Mouse (Mus musculus) bone marrow, adult 2 months (tissue): Measurements from ENCODE around the gene Ube3b.

Source experiments
- CTCF ChIP-seq: fragments of 200-500 bp; IDR thresholded peaks from 2 replicates; pipeline ENCODE4 v1.5.1; 2011; ENCODE audit warnings: low read length, control low read depth; ENCODE audit not compliant: control insufficient read depth, insufficient read depth
- POLR2A ChIP-seq: fragments of 200-500 bp; IDR thresholded peaks from 2 replicates; pipeline ENCODE4 v1.6.1; 2011; ENCODE audit warnings: low read depth, mild to moderate bottlenecking, control low read depth, low read length, borderline replicate concordance; ENCODE audit not compliant: control insufficient read depth

DNA sequence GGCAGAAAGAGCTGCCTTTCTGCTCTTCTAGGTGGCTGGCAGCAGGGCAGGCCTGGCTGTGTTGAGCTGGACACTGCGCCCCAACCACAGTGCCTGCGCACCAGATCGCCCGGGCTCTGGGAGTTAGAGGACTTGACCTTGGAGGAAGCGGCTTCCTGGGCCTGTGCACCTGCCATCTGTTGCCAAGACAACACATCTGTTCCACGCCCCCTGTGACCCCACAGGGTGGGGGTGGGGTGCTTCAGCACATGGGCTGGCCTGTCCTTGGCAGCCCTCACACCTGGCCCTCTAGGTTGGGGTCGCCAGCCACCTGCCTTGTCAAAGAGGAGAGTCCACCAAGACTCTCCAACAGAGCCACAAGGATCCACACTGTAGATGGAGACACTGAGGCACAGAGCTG, 85.2 kb downstream of the Ube3b start:
- TF ChIP-seq CTCF (no peak), POLR2A (no peak)
